Mouse (Mus musculus) lung, adult 18-20 months (tissue): ENCODE data around the gene Dglucy.

Source experiments
- DNase-seq, 2 experiments: peaks; one replicate each; pipeline ENCODE4 v3.0.0; 2022; ENCODE audit warnings: mixed read lengths in 2 of 2

Dglucy gene

GRCm38 (mm10) chr12:100937441-100938360 is 158.8 kb downstream of the Dglucy start:
- DNase-seq: peak; percentile 61 to 63

GRCm38 (mm10) chr12:100941361-100941760 is 162.5 kb downstream of the Dglucy start:
- DNase-seq: no peak

GRCm38 (mm10) chr12:100943146-100943545 is 164.3 kb downstream of the Dglucy start:
- no peak for DNase-seq

GRCm38 (mm10) chr12:100944921-100945336 is 166.1 kb downstream of the Dglucy start:
- DNase-seq: no peak

- no peak for DNase-seq
These were observed 166.6 kb downstream of the Dglucy start for GRCm38 (mm10) chr12:100945501-100945900.

- no peak for DNase-seq
These were observed 167.1 kb downstream of the Dglucy start for GRCm38 (mm10) chr12:100945948-100946347.
